Mouse (Mus musculus): ENCODE measurements around the gene Ly6g6c.
A peak's percentile ranks its signal among the peaks of the same experiment; 100 is the strongest.

Ly6g6c gene

GRCm38 (mm10) chr17:35064951-35065947 lies at the start of gene Ly6g6c:
Ly6g6c (plus strand) TSS chr17:35065388.
- no peak for DNase-seq (ENCODE audit: low spot score in 2 of 2)

GRCm38 (mm10) chr17:35016376-35016775 lies 48.8 kb upstream of the Ly6g6c start, which contains the start of gene Vwa7:
Vwa7 (plus strand) TSS chr17:35016579.
- DNase-seq (ENCODE audit: low spot score in 2 of 2): no peak

- DNase-seq (ENCODE audit: low spot score in 2 of 2): no peak
Observed at GRCm38 (mm10) chr17:35016791-35017705, 48.1 kb upstream of the Ly6g6c start.

- no peak for DNase-seq (ENCODE audit: low spot score in 2 of 2)
Observed at GRCm38 (mm10) chr17:35017706-35018030, 47.5 kb upstream of the Ly6g6c start.

- no peak for DNase-seq (ENCODE audit: low spot score in 2 of 2)
Observed at GRCm38 (mm10) chr17:35018171-35018570, 47.0 kb upstream of the Ly6g6c start.

- no peak for DNase-seq (ENCODE audit: low spot score in 2 of 2)
Observed at GRCm38 (mm10) chr17:35019894-35020293, 45.3 kb upstream of the Ly6g6c start.

GRCm38 (mm10) chr17:35020551-35020950 lies 44.6 kb upstream of the Ly6g6c start:
- no peak for DNase-seq (ENCODE audit: low spot score in 2 of 2)

- DNase-seq (ENCODE audit: low spot score in 2 of 2): peak; percentile 55 to 90
Observed at GRCm38 (mm10) chr17:35021163-35021808, 43.9 kb upstream of the Ly6g6c start.

- DNase-seq (ENCODE audit: low spot score in 2 of 2): no peak
Observed at GRCm38 (mm10) chr17:35021842-35022477, 43.2 kb upstream of the Ly6g6c start.

- no peak for DNase-seq (ENCODE audit: low spot score in 2 of 2)
Observed at GRCm38 (mm10) chr17:35022541-35023060, 42.6 kb upstream of the Ly6g6c start.

- no peak for DNase-seq (ENCODE audit: low spot score in 2 of 2)
Observed at GRCm38 (mm10) chr17:35023221-35023620, 42.0 kb upstream of the Ly6g6c start.

- DNase-seq (ENCODE audit: low spot score in 2 of 2): no peak
Observed at GRCm38 (mm10) chr17:35023756-35024155, 41.4 kb upstream of the Ly6g6c start.

- DNase-seq (ENCODE audit: low spot score in 2 of 2): no peak
Observed at GRCm38 (mm10) chr17:35024261-35024660, 40.9 kb upstream of the Ly6g6c start.

GRCm38 (mm10) chr17:35024691-35025488 lies 40.3 kb upstream of the Ly6g6c start:
- DNase-seq (ENCODE audit: low spot score in 2 of 2): no peak

- DNase-seq (ENCODE audit: low spot score in 2 of 2): no peak
Observed at GRCm38 (mm10) chr17:35026206-35026605, 39.0 kb upstream of the Ly6g6c start.

GRCm38 (mm10) chr17:35027277-35028068 lies 37.7 kb upstream of the Ly6g6c start, which contains the start of gene Sapcd1:
Sapcd1 (minus strand) TSS chr17:35028016.
- DNase-seq (ENCODE audit: low spot score in 2 of 2): no peak

- DNase-seq (ENCODE audit: low spot score in 2 of 2): no peak
Observed at GRCm38 (mm10) chr17:35028315-35028714, 36.9 kb upstream of the Ly6g6c start.

GRCm38 (mm10) chr17:35029691-35030532 lies 35.3 kb upstream of the Ly6g6c start:
- no peak for DNase-seq (ENCODE audit: low spot score in 2 of 2)

Measured in left cerebral cortex, adult 9 months (tissue).